Mouse (Mus musculus) heart, postnatal 0 days (tissue): ENCODE measurements around the gene Mrln. TPM values are rescaled to one million over a fixed set of nuclear protein-coding genes. Genes with fewer than 3 reads are reported as not detected.

Experiments used
- ATAC-seq: fragments of 200-750 bp; cut with Nextera tagmentation; 2 replicates; pipeline ENCODE4 v1.8.0; 2017; ENCODE audit warnings: low read depth, moderate number of reproducible peaks, moderate library complexity; ENCODE audit not compliant: insufficient read depth
- DNase-seq: peaks from one replicate; pipeline ENCODE4 v3.0.0-alpha.2; 2016; ENCODE audit warnings: low spot score
- H3K27ac ChIP-seq: fragments of 300-500 bp; sonication (generic); 2 replicates; pipeline ENCODE4 v1.5.1; 2014; ENCODE audit warnings: low read depth, mild to moderate bottlenecking
- H3K27me3 ChIP-seq: fragments of 300-500 bp; sonication (generic); 2 replicates; pipeline ENCODE4 v1.6.1; 2014; ENCODE audit warnings: low read length, mixed read lengths; ENCODE audit not compliant: control insufficient read depth, insufficient read depth
- H3K36me3 ChIP-seq: fragments of 300-500 bp; sonication (generic); replicated peaks from 2 replicates; pipeline ENCODE4 v1.6.1; 2014; ENCODE audit warnings: low read length, mixed read lengths; ENCODE audit not compliant: control insufficient read depth, insufficient read depth
- H3K4me1 ChIP-seq: fragments of 300-500 bp; sonication (generic); 2 replicates; pipeline ENCODE4 v1.6.1; 2014; ENCODE audit warnings: antibody characterized with exemption; ENCODE audit not compliant: control insufficient read depth, insufficient read depth
- H3K4me2 ChIP-seq: fragments of 300-500 bp; sonication (generic); 2 replicates; pipeline ENCODE4 v1.6.1; 2014; ENCODE audit warnings: low read depth, mild to moderate bottlenecking, low read length, moderate library complexity
- H3K4me3 ChIP-seq: fragments of 300-500 bp; sonication (generic); 2 replicates; pipeline ENCODE4 v1.5.1; 2014; ENCODE audit warnings: low read depth, low read length
- H3K9ac ChIP-seq: fragments of 300-500 bp; sonication (generic); replicated peaks from 2 replicates; pipeline ENCODE4 v1.6.1; 2014; ENCODE audit warnings: low read depth, low read length, mixed read lengths
- H3K9me3 ChIP-seq: fragments of 300-500 bp; sonication (generic); replicated peaks from 2 replicates; pipeline ENCODE4 v1.6.1; 2016; ENCODE audit warnings: low read length; ENCODE audit not compliant: control insufficient read depth
- CTCF ChIP-seq: IDR thresholded peaks from 2 replicates; pipeline ENCODE4 v1.5.1; 2016; ENCODE audit warnings: antibody characterized with exemption, control low read depth, low read depth
- EP300 ChIP-seq: IDR thresholded peaks from 2 replicates; pipeline ENCODE4 v1.6.1; 2016; ENCODE audit warnings: antibody characterized with exemption, low read depth
- WGBS: fragments of 180-500 bp; shearing (Covaris S2); extraction: QIAGEN DNeasy Blood & Tissue Kit; methylation state at CpG from one replicate; pipeline ENCODE4 v1.1.7; 2014; 5-methylcytosine and 5-hydroxymethylcytosine counted together
- polyA plus RNA-seq: library from polyadenylated mRNA; unstranded; fragments of >200 nt; fragmentation: Nextera tagmentation; extraction: Ambion mirVana; gene quantifications from 2 replicates; pipeline ENCODE4 v1.2.1, GENCODE M21; 2015
- total RNA-seq: library from RNA; depleted of rRNA; stranded (reverse); fragments of >200 nt; gene quantifications from 2 replicates; pipeline ENCODE4 v1.2.3, GENCODE M21; 2014; ENCODE audit warnings: low replicate concordance

Gene Mrln
- total and polyA plus RNA-seq, 2 experiments from 2014 or later = not detected

DNA sequence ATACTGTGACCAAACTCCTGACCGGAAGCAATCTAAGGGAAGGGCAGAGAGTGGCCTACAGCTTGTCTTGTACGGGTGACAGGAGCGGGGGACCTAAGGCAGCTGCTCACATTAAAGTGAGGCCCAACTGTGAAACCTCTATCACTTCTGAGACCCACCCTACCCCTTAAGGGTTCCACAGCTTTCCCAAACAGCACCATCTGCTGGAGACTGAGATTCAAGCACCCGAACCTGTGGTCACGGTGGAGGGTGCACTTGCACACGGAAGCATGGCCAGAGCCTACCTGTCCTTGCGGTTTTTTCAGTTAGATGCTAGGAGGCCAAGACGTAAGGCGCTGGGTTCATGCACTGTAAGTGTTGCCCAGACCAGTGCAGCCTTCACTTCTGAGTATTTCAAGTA is 18.3 kb upstream of the Mrln start:
- H3K27me3 ChIP-seq = no peaks in the 10 kb centered on the region
- H3K4me2 ChIP-seq = no peak overlapping the region
- H3K36me3 ChIP-seq = peaks cover 46% of the 10 kb centered on the region
- no peak for ATAC-seq
- no peak overlapping the region for H3K27ac ChIP-seq
- no peak for DNase-seq
- TF ChIP-seq EP300 (no peak), CTCF (peak; percentile 65)
- H3K9ac ChIP-seq = no peak overlapping the region
- H3K9me3 ChIP-seq = no peaks in the 10 kb centered on the region
- no peak overlapping the region for H3K4me3 ChIP-seq
- H3K4me1 ChIP-seq = peaks cover 11% of the 10 kb centered on the region; the same call in 1 of the 2 replicates
- WGBS = 65% methylated on average over 9 of the region's 9 CpGs

GRCm38 (mm10) chr10:70186586-70186985 is 17.9 kb upstream of the Mrln start:
- WGBS = 62% methylated on average over 7 of the region's 7 CpGs
- Histone ChIP-seq H3K27me3 (no peaks in the 10 kb centered on the region), H3K4me3 (no peak overlapping the region), H3K9me3 (no peaks in the 10 kb centered on the region), H3K4me2 (no peak overlapping the region), H3K9ac (no peak overlapping the region), H3K27ac (no peak overlapping the region), H3K4me1 (peaks cover 11% of the 10 kb centered on the region; the same call in 1 of the 2 replicates), H3K36me3 (peaks cover 50% of the 10 kb centered on the region)
- ATAC-seq = no peak
- DNase-seq = no peak
- TF ChIP-seq CTCF = no peak
- no peak for TF ChIP-seq EP300

- 80% methylated on average over 13 of the region's 13 CpGs for WGBS
- TF ChIP-seq EP300 (no peak), CTCF (0 out of 2 replicates have a peak, but pooled peaks have one; percentile 18)
- Histone ChIP-seq H3K9ac (no peak overlapping the region), H3K9me3 (no peaks in the 10 kb centered on the region), H3K4me3 (no peak overlapping the region), H3K4me1 (no peaks in the 10 kb centered on the region), H3K36me3 (peaks cover 61% of the 10 kb centered on the region), H3K27me3 (no peaks in the 10 kb centered on the region), H3K27ac (no peak overlapping the region), H3K4me2 (no peak overlapping the region)
- ATAC-seq (no peak), DNase-seq (no peak)
Observed at GRCm38 (mm10) chr10:70189864-70190263, 14.6 kb upstream of the Mrln start.

DNA sequence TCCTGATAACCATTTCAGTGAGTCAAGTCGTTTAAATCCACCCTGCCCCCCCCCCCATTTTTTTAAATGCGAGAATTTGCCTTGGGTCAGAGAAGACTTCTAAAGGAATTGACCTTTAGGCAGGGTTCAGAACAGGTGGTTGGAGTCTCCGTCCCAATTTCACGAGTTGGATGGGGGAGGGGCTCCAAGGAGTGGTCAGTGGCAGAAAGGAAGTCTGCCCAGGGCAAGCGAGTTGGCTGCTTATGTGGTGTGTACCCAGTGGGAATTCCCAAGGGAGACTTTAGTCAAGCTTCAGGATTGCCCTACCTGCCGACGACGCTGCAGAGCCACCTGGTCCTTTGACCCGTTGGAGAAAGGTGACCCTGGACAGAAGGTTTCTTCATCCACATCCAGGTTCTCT is 10.2 kb upstream of the Mrln start:
- Histone ChIP-seq H3K4me2 (no peak overlapping the region), H3K27ac (no peak overlapping the region), H3K36me3 (peaks cover 36% of the 10 kb centered on the region), H3K27me3 (no peaks in the 10 kb centered on the region), H3K9me3 (no peaks in the 10 kb centered on the region), H3K4me1 (no peaks in the 10 kb centered on the region), H3K9ac (no peak overlapping the region), H3K4me3 (no peak overlapping the region)
- TF ChIP-seq CTCF (no peak), EP300 (no peak)
- WGBS = 73% methylated on average over 9 of the region's 9 CpGs
- DNase-seq (no peak), ATAC-seq (no peak)

GRCm38 (mm10) chr10:70195279-70195678 is 9.2 kb upstream of the Mrln start:
- Histone ChIP-seq H3K36me3 (peaks cover 26% of the 10 kb centered on the region; the same call in 1 of the 2 replicates), H3K27ac (no peak overlapping the region), H3K9ac (no peak overlapping the region), H3K27me3 (no peaks in the 10 kb centered on the region), H3K4me1 (no peaks in the 10 kb centered on the region), H3K4me2 (no peak overlapping the region), H3K4me3 (no peak overlapping the region), H3K9me3 (no peaks in the 10 kb centered on the region)
- TF ChIP-seq EP300 (no peak), CTCF (no peak)
- WGBS = 63% methylated on average over 7 of the region's 7 CpGs
- ATAC-seq (0 out of 2 replicates have a peak, but pooled peaks have one; percentile 2), DNase-seq (no peak)

GRCm38 (mm10) chr10:70195786-70196185 is 8.7 kb upstream of the Mrln start:
- H3K27ac ChIP-seq = no peak overlapping the region
- peaks cover 21% of the 10 kb centered on the region; the same call in 1 of the 2 replicates for H3K36me3 ChIP-seq
- no peak overlapping the region for H3K4me3 ChIP-seq
- TF ChIP-seq CTCF (peak; percentile 54), EP300 (no peak)
- no peaks in the 10 kb centered on the region for H3K27me3 ChIP-seq
- H3K4me2 ChIP-seq = no peak overlapping the region
- ATAC-seq (peak; percentile 66; the same call in 1 of the 2 replicates), DNase-seq (peak; percentile 25)
- H3K9ac ChIP-seq = no peak overlapping the region
- H3K4me1 ChIP-seq = no peaks in the 10 kb centered on the region
- WGBS = 57% methylated on average over 7 of the region's 7 CpGs
- H3K9me3 ChIP-seq = no peaks in the 10 kb centered on the region
